Mouse (Mus musculus) stomach, postnatal 0 days (tissue): ENCODE data around the gene Ppfia1. TPM values are rescaled to one million over a fixed set of nuclear protein-coding genes. Genes with fewer than 3 reads are reported as not detected.
A peak's percentile ranks its signal among the peaks of the same experiment; 100 is the strongest.

Experiments used
- ATAC-seq: fragments of 200-750 bp; cut with Nextera tagmentation; 2 replicates; pipeline ENCODE4 v1.8.0; 2017; ENCODE audit not compliant: low FRiP score, low TSS enrichment
- DNase-seq: peaks from one replicate; pipeline ENCODE4 v3.0.0-alpha.2; 2016; ENCODE audit warnings: low spot score
- H3K27ac ChIP-seq: fragments of 300-500 bp; sonication (generic); replicated peaks from 2 replicates; pipeline ENCODE4 v1.5.1; 2014; ENCODE audit warnings: mild to moderate bottlenecking, control low read depth
- H3K27me3 ChIP-seq: fragments of 300-500 bp; sonication (generic); 2 replicates; pipeline ENCODE4 v1.6.1; 2014; ENCODE audit warnings: low read length; ENCODE audit not compliant: control insufficient read depth, insufficient read depth
- H3K36me3 ChIP-seq: fragments of 300-500 bp; sonication (generic); 2 replicates; pipeline ENCODE4 v1.6.1; 2014; ENCODE audit warnings: low read length, mixed read lengths; ENCODE audit not compliant: control insufficient read depth, insufficient read depth
- H3K4me1 ChIP-seq: fragments of 300-500 bp; sonication (generic); replicated peaks from 2 replicates; pipeline ENCODE4 v1.6.1; 2014; ENCODE audit warnings: antibody characterized with exemption; ENCODE audit not compliant: control insufficient read depth, insufficient read depth
- H3K4me2 ChIP-seq: fragments of 300-500 bp; sonication (generic); replicated peaks from 2 replicates; pipeline ENCODE4 v1.6.1; 2014; ENCODE audit warnings: low read depth, mild to moderate bottlenecking, control low read depth, moderate library complexity
- H3K4me3 ChIP-seq: fragments of 300-500 bp; sonication (generic); 2 replicates; pipeline ENCODE4 v1.5.1; 2014; ENCODE audit warnings: low read depth, low read length, control low read depth
- H3K9ac ChIP-seq: fragments of 300-500 bp; sonication (generic); 2 replicates; pipeline ENCODE4 v1.6.1; 2014; ENCODE audit warnings: mild to moderate bottlenecking, low read length, control low read depth, mixed read lengths
- H3K9me3 ChIP-seq: fragments of 300-500 bp; sonication (generic); 2 replicates; pipeline ENCODE4 v1.6.1; 2016; ENCODE audit warnings: low read length; ENCODE audit not compliant: control insufficient read depth
- CTCF ChIP-seq: IDR thresholded peaks from 2 replicates; pipeline ENCODE4 v1.5.1; 2016; ENCODE audit warnings: antibody characterized with exemption, low read depth, mild to moderate bottlenecking, moderate library complexity
- EP300 ChIP-seq: optimal IDR thresholded peaks from 2 replicates; pipeline ENCODE3; 2016; ENCODE audit warnings: antibody characterized with exemption
- WGBS: fragments of 180-500 bp; shearing (Covaris S2); extraction: QIAGEN DNeasy Blood & Tissue Kit; methylation state at CpG from one replicate; pipeline ENCODE4 v1.1.7; 2014; 5-methylcytosine and 5-hydroxymethylcytosine counted together
- polyA plus RNA-seq: library from polyadenylated mRNA; unstranded; fragments of >200 nt; fragmentation: Nextera tagmentation; extraction: Ambion mirVana; gene quantifications from 2 replicates; pipeline ENCODE4 v1.2.1, GENCODE M21; 2015

The Ppfia1 gene
- polyA plus RNA-seq, 1 experiment from 2014 or later, result 15.2 TPM

DNA sequence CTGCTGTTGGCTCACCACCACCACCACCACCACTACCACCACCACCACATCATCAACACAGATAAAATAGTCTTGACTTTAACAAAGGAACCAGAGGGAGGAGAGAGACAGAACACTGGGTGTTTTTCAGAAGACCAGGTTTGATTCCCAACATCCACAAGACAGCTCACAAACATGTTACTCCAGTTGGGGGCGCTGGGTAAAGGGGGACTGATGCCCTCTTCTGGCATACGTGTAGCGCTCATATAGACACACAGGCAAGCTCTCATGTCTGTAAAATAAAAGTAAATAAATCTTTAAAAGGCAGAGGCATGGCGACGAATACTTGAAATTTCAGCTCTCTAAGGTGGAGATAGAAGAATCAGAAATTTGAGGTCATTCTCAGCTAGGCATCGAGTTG, 5.0 kb upstream of the Ppfia1 start:
- ATAC-seq (no peak), DNase-seq (no peak)
- 54% methylated on average over 6 of the region's 6 CpGs for WGBS
- Histone ChIP-seq H3K27ac (no peak overlapping the region), H3K9ac (no peak overlapping the region), H3K36me3 (no peaks in the 10 kb centered on the region), H3K9me3 (no peaks in the 10 kb centered on the region), H3K4me1 (no peaks in the 10 kb centered on the region), H3K27me3 (no peaks in the 10 kb centered on the region), H3K4me2 (no peak overlapping the region), H3K4me3 (no peak overlapping the region)
- TF ChIP-seq EP300 (no peak), CTCF (peak; percentile 28; the same call in 1 of the 2 replicates)

DNA sequence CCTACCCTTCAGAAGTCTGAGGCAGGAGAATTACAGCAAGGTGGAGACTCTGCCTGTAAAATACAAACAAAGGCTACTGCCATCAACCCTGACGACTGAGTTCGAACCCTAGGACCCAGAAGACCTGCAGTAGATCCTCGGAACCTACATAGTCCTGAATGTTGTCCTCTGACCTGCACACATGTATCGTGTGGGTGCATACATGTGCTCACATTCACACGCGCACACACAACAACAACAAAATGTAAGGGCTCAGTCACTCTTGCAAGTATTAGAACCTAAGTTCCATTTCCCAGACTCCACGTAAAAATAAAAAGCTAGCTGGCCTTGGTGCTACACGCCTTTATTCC, 569 bp upstream of the Ppfia1 start:
- peak overlapping the region; percentile 81 for H3K4me3 ChIP-seq
- ATAC-seq (no peak), DNase-seq (no peak)
- H3K27me3 ChIP-seq, result no peaks in the 10 kb centered on the region
- TF ChIP-seq CTCF (no peak), EP300 (no peak)
- peak overlapping the region; percentile 67 for H3K9ac ChIP-seq
- H3K36me3 ChIP-seq, result peaks cover 6% of the 10 kb centered on the region; the same call in 1 of the 2 replicates
- WGBS, result 22% methylated on average over 8 of the region's 8 CpGs
- peak overlapping the region; percentile 86 for H3K4me2 ChIP-seq
- no peaks in the 10 kb centered on the region for H3K9me3 ChIP-seq
- H3K27ac ChIP-seq, result peak overlapping the region; percentile 69; the same call in 1 of the 2 replicates
- H3K4me1 ChIP-seq, result peaks cover 3% of the 10 kb centered on the region; the same call in 1 of the 2 replicates

GRCm38 (mm10) chr7:144552274-144552673, 1.3 kb downstream of the Ppfia1 start:
- H3K4me2 ChIP-seq, result peak overlapping the region; percentile 86; the same call in 1 of the 2 replicates

GRCm38 (mm10) chr7:144550811-144551210, 2.7 kb downstream of the Ppfia1 start:
- Histone ChIP-seq H3K27ac (no peak overlapping the region), H3K36me3 (peaks cover 6% of the 10 kb centered on the region; the same call in 1 of the 2 replicates), H3K4me3 (no peak overlapping the region), H3K4me2 (no peak overlapping the region), H3K27me3 (no peaks in the 10 kb centered on the region), H3K9ac (no peak overlapping the region), H3K4me1 (peaks cover 3% of the 10 kb centered on the region; the same call in 1 of the 2 replicates), H3K9me3 (no peaks in the 10 kb centered on the region)
- ATAC-seq, result no peak
- DNase-seq, result no peak
- WGBS, result 69% methylated on average over 1 of the region's 1 CpGs
- TF ChIP-seq EP300 (no peak), CTCF (no peak)

More at GRCm38 (mm10) chr7:144552274-144552673, 1.3 kb downstream of the Ppfia1 start:
- DNase-seq (no peak), ATAC-seq (no peak)
- Histone ChIP-seq H3K4me1 (peaks cover 3% of the 10 kb centered on the region; the same call in 1 of the 2 replicates), H3K27me3 (no peaks in the 10 kb centered on the region), H3K4me3 (no peak overlapping the region; the same call in 1 of the 2 replicates), H3K9ac (peak overlapping the region; percentile 97), H3K27ac (no peak overlapping the region), H3K9me3 (no peaks in the 10 kb centered on the region), H3K36me3 (peaks cover 6% of the 10 kb centered on the region; the same call in 1 of the 2 replicates)
- no peak for TF ChIP-seq EP300
- no peak for TF ChIP-seq CTCF
- 83% methylated on average over 8 of the region's 8 CpGs for WGBS

GRCm38 (mm10) chr7:144549904-144550566, 3.5 kb downstream of the Ppfia1 start:
- Histone ChIP-seq H3K9me3 (no peaks in the 10 kb centered on the region), H3K4me2 (no peak overlapping the region), H3K4me3 (no peak overlapping the region), H3K36me3 (peaks cover 6% of the 10 kb centered on the region; the same call in 1 of the 2 replicates), H3K27ac (no peak overlapping the region), H3K9ac (no peak overlapping the region), H3K27me3 (no peaks in the 10 kb centered on the region), H3K4me1 (peaks cover 3% of the 10 kb centered on the region; the same call in 1 of the 2 replicates)
- 95% methylated on average over 2 of the region's 2 CpGs for WGBS
- TF ChIP-seq CTCF (peak; percentile 33), EP300 (no peak)
- ATAC-seq (no peak), DNase-seq (no peak)

GRCm38 (mm10) chr7:144545231-144545630, 8.3 kb downstream of the Ppfia1 start:
- Histone ChIP-seq H3K9me3 (no peaks in the 10 kb centered on the region), H3K4me3 (no peak overlapping the region), H3K4me2 (no peak overlapping the region), H3K27me3 (no peaks in the 10 kb centered on the region), H3K27ac (no peak overlapping the region), H3K4me1 (no peaks in the 10 kb centered on the region), H3K36me3 (peaks cover 2% of the 10 kb centered on the region; the same call in 1 of the 2 replicates), H3K9ac (no peak overlapping the region)
- no peak for TF ChIP-seq CTCF
- TF ChIP-seq EP300, result no peak
- 89% methylated on average over 3 of the region's 3 CpGs for WGBS
- ATAC-seq (no peak), DNase-seq (no peak)
